ENCODE assay signal across 33 mouse cellular contexts in the genomic region with DNA sequence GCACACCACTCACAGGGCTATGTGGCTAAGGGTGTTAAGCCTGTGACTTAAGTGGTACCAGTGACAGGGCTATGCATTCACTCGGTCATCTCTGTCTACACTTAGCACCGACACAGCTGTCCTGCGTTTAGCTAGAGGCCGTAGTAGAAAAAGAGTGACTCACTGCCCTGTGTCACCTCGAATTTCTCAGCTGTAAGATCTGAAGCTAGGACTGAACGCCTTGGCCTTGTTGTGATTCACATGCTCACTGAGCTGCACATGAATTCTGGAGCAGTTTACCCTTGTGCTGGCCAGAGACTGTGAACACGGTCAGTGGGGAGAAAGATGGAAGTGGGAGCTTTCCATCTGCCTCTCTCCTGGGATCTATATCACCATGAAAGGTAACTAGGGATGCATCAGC. TPM values are rescaled to one million over a fixed set of nuclear protein-coding genes. Genes with fewer than 3 reads are reported as not detected.
A peak's percentile ranks its signal among the peaks of the same experiment; 100 is the strongest.
DNase-seq lines count a peak whose midpoint lies in the region; ATAC-seq and TF ChIP-seq lines count a peak whose summit lies in the region.
"Had no signal": no experiment of that assay in that cellular context is flagged by ENCODE, and none has a peak within 500 bp of the region (broad histone marks: within the 10 kb centered on the region; RNA-seq: fewer than 3 reads in every experiment).

No protein-coding gene starts in this region.

- DNase-seq in adrenal gland, adult (ENCODE audit: inconsistent age in 2 of 2, low spot score in 1 of 2) = peak; percentile 70 to 85
- no peak for DNase-seq in adrenal gland, postnatal 4 days (ENCODE audit: low spot score in 2 of 2)
- peak; percentile 87 for DNase-seq in heart, adult 11 months
- no peak for DNase-seq in heart, postnatal 4 days
- DNase-seq in adrenal gland, postnatal 14 days = peak; percentile 49
- peak; percentile 66 for DNase-seq in retina, postnatal 1 day
- no peak for DNase-seq in embryonic facial prominence, embryonic 10.5 days (ENCODE audit: low spot score)
- DNase-seq in liver, postnatal 0 days = no peak
- DNase-seq: embryo, embryonic 11 days; gastrocnemius, adult 2 months; gastrocnemius, postnatal 36 days; heart, postnatal 14 days; kidney, adult 18-20 months; kidney, postnatal 36 days; liver, embryonic 13.5 days; lung, adult 2 months; lung, postnatal 10 days; midbrain, embryonic 14.5 days; right cerebral cortex, adult 18-20 months; spleen, adult 18-20 months; thymus, adult 2 months; thymus, postnatal 36 days had no signal

- ATAC-seq in liver, postnatal 0 days = no peak
- ATAC-seq: forebrain, embryonic 15.5 days; hindbrain, embryonic 16.5 days had no signal

- no peak for TF ChIP-seq CTCF in liver, postnatal 0 days (IDR thresholded peaks at IDR 0.05; ENCODE audit: low read depth)

- TF ChIP-seq EP300 in liver, postnatal 0 days (IDR thresholded peaks at IDR 0.05; ENCODE audit: low read depth) = no peak

- peaks cover 57% of the 10 kb centered on the region for H3K27me3 ChIP-seq in embryonic facial prominence, embryonic 10.5 days (replicated peaks; ENCODE audit: low read depth, poor library complexity, severe bottlenecking)
- peaks cover 30% of the 10 kb centered on the region for H3K27me3 ChIP-seq in liver, postnatal 0 days (ENCODE audit: insufficient read depth, low read length)
- H3K27me3 ChIP-seq: CH12.LX had no signal

- no peak overlapping the region for H3K27ac ChIP-seq in embryonic facial prominence, embryonic 10.5 days (replicated peaks)
- no peak overlapping the region for H3K27ac ChIP-seq in liver, postnatal 0 days (ENCODE audit: low read depth)
- H3K27ac ChIP-seq: embryonic facial prominence, embryonic 13.5 days; forebrain, embryonic 10.5 days; forebrain, embryonic 15.5 days; gastrocnemius, adult 2 months; kidney, embryonic 15.5 days; layer of hippocampus, adult 2 months; left cerebral cortex, adult 2 months; limb, embryonic 15.5 days; liver, embryonic 13.5 days had no signal

- no peaks in the 10 kb centered on the region for H3K9me3 ChIP-seq in embryonic facial prominence, embryonic 10.5 days
- no peaks in the 10 kb centered on the region for H3K9me3 ChIP-seq in liver, postnatal 0 days (ENCODE audit: low read length)
- H3K9me3 ChIP-seq: embryonic facial prominence, embryonic 13.5 days; forebrain, embryonic 10.5 days; forebrain, embryonic 15.5 days; kidney, embryonic 15.5 days; limb, embryonic 15.5 days; liver, embryonic 13.5 days had no signal

- WGBS in embryonic facial prominence, embryonic 10.5 days = 64% methylated on average over 7 of the region's 7 CpGs
- 77% methylated on average over 7 of the region's 7 CpGs for WGBS in liver, postnatal 0 days (ENCODE audit: insufficient replicate concordance)

- no peak overlapping the region for H3K4me2 ChIP-seq in liver, postnatal 0 days (ENCODE audit: low read depth, low read length)
- H3K4me2 ChIP-seq: embryonic facial prominence, embryonic 13.5 days; forebrain, embryonic 15.5 days; kidney, embryonic 15.5 days; limb, embryonic 15.5 days; liver, embryonic 13.5 days had no signal

- H3K36me3 ChIP-seq in embryonic facial prominence, embryonic 10.5 days (replicated peaks) = no peaks in the 10 kb centered on the region
- H3K36me3 ChIP-seq in liver, postnatal 0 days (replicated peaks; ENCODE audit: insufficient read depth, low read length) = no peaks in the 10 kb centered on the region
- H3K36me3 ChIP-seq: embryonic facial prominence, embryonic 13.5 days; forebrain, embryonic 10.5 days; forebrain, embryonic 15.5 days; kidney, embryonic 15.5 days; limb, embryonic 15.5 days; liver, embryonic 13.5 days had no signal

- peaks cover 13% of the 10 kb centered on the region; the same call in 1 of the 2 replicates for H3K4me1 ChIP-seq in embryonic facial prominence, embryonic 10.5 days
- no peaks in the 10 kb centered on the region for H3K4me1 ChIP-seq in liver, postnatal 0 days (ENCODE audit: insufficient read depth)
- H3K4me1 ChIP-seq: liver, embryonic 13.5 days had no signal

- H3K9ac ChIP-seq in liver, postnatal 0 days (replicated peaks) = no peak overlapping the region
- H3K9ac ChIP-seq: embryonic facial prominence, embryonic 13.5 days; forebrain, embryonic 15.5 days; kidney, embryonic 15.5 days; limb, embryonic 15.5 days; liver, embryonic 13.5 days had no signal

- no peak overlapping the region for H3K4me3 ChIP-seq in embryonic facial prominence, embryonic 10.5 days
- H3K4me3 ChIP-seq in liver, postnatal 0 days (ENCODE audit: low read depth, low read length) = no peak overlapping the region
- H3K4me3 ChIP-seq: embryonic facial prominence, embryonic 13.5 days; forebrain, embryonic 10.5 days; forebrain, embryonic 15.5 days; gastrocnemius, adult 2 months; kidney, embryonic 15.5 days; layer of hippocampus, adult 2 months; left cerebral cortex, adult 2 months; limb, embryonic 15.5 days; liver, embryonic 13.5 days had no signal

RNA-seq across cellular contexts. Expression of a gene that starts 2.3 kb away (rescaled TPM):
- 10 to 100 TPM; 13.0 to 16.5 TPM for total RNA-seq in adrenal gland, postnatal 4 days (2021)
- total RNA-seq in heart, postnatal 4 days (2021) = 1 to 10 TPM; 1.1 to 1.7 TPM
- 17.3 and 20.4 TPM in 2 replicates for total RNA-seq in adrenal gland, postnatal 14 days (2021)
- 3.0 and 3.1 TPM in 2 replicates for polyA plus RNA-seq in embryonic facial prominence, embryonic 10.5 days (2016; fragmentation: Nextera tagmentation; extraction: Ambion mirVana)
- not detected in 2 replicates for polyA plus RNA-seq in liver, postnatal 0 days (2015; fragmentation: Nextera tagmentation; extraction: Ambion mirVana)
- total RNA-seq: CH12.LX; monocyte, adult 5-6 weeks had no signal
- polyA plus RNA-seq: C2C12 had no signal

Comparison
In these comparisons a context has a peak if more than half of its experiments do, and no peak if none do; other contexts are left out.
1. DNase-seq: peak in adrenal gland, adult (2 of 2), heart, adult 11 months (single experiment), adrenal gland, postnatal 14 days (single experiment) and retina, postnatal 1 day (single experiment); none in adrenal gland, postnatal 4 days (0 of 2), heart, postnatal 4 days (single experiment), embryonic facial prominence, embryonic 10.5 days (single experiment) and liver, postnatal 0 days (single experiment).